8 mouse cellular contexts compared by ENCODE assay signal in genomic region chr11:50371399-50371841, GRCm38 (mm10). TPM values are rescaled to one million over a fixed set of nuclear protein-coding genes. Genes with fewer than 3 reads are reported as not detected.
DNase-seq lines count a peak whose midpoint lies in the region; ATAC-seq and TF ChIP-seq lines count a peak whose summit lies in the region.

No protein-coding gene starts in this region.

- ATAC-seq in intestine, postnatal 0 days: no peak
- peak; percentile 58; the same call in 1 of the 2 replicates for ATAC-seq in liver, embryonic 14.5 days (ENCODE audit: insufficient read depth)
- ATAC-seq in stomach, embryonic 16.5 days (ENCODE audit: insufficient read depth, low FRiP score): no peak

- H3K4me3 ChIP-seq in intestine, postnatal 0 days (ENCODE audit: low read depth, low read length): peak overlapping the region; percentile 36
- peak overlapping the region; percentile 49 to 52 for H3K4me3 ChIP-seq in liver, embryonic 14.5 days (ENCODE audit: insufficient read depth in 1 of 2, low read depth in 2 of 2, low read length in 2 of 2)
- peak overlapping the region; percentile 52 for H3K4me3 ChIP-seq in stomach, embryonic 16.5 days (replicated peaks; ENCODE audit: low read length)

- H3K4me1 ChIP-seq in intestine, postnatal 0 days (replicated peaks; ENCODE audit: control insufficient read depth, insufficient read depth, low read length): no peaks in the 10 kb centered on the region
- peaks cover 5 to 13% of the 10 kb centered on the region in 2 experiments for H3K4me1 ChIP-seq in liver, embryonic 14.5 days (replicated peaks; ENCODE audit: control insufficient read depth in 2 of 2, insufficient read depth in 2 of 2, low read length in 1 of 2)
- peaks cover 5% of the 10 kb centered on the region for H3K4me1 ChIP-seq in stomach, embryonic 16.5 days (ENCODE audit: control insufficient read depth, insufficient read depth, low read length)

- H3K27ac ChIP-seq in intestine, postnatal 0 days (ENCODE audit: low read depth, low read length): no peak overlapping the region
- H3K27ac ChIP-seq in liver, embryonic 14.5 days: no peak overlapping the region
- H3K27ac ChIP-seq in stomach, embryonic 16.5 days (ENCODE audit: low read length): no peak overlapping the region; the same call in 1 of the 2 replicates

- no peak for TF ChIP-seq EP300 in liver, embryonic 14.5 days (IDR thresholded peaks at IDR 0.05; ENCODE audit: low read depth)

- H3K36me3 ChIP-seq in intestine, postnatal 0 days (ENCODE audit: control insufficient read depth, insufficient read depth): no peaks in the 10 kb centered on the region
- H3K36me3 ChIP-seq in liver, embryonic 14.5 days (replicated peaks; ENCODE audit: control insufficient read depth, insufficient read depth, low read depth): no peaks in the 10 kb centered on the region
- H3K36me3 ChIP-seq in stomach, embryonic 16.5 days (ENCODE audit: control insufficient read depth, insufficient read depth, low read length): no peaks in the 10 kb centered on the region

- peak; percentile 74 for TF ChIP-seq CTCF in intestine, postnatal 0 days (IDR thresholded peaks at IDR 0.05; ENCODE audit: low read depth)
- TF ChIP-seq CTCF in liver, embryonic 14.5 days (IDR thresholded peaks at IDR 0.05; ENCODE audit: low read depth): peak; percentile 72

- no peaks in the 10 kb centered on the region for H3K27me3 ChIP-seq in intestine, postnatal 0 days (replicated peaks; ENCODE audit: control insufficient read depth, insufficient read depth, low read length)
- no peaks in the 10 kb centered on the region for H3K27me3 ChIP-seq in liver, embryonic 14.5 days (ENCODE audit: control insufficient read depth, insufficient read depth, low read length)
- no peaks in the 10 kb centered on the region for H3K27me3 ChIP-seq in stomach, embryonic 16.5 days (ENCODE audit: control insufficient read depth, insufficient read depth, low read length)

- no peaks in the 10 kb centered on the region for H3K9me3 ChIP-seq in intestine, postnatal 0 days (ENCODE audit: control insufficient read depth)
- no peaks in the 10 kb centered on the region for H3K9me3 ChIP-seq in liver, embryonic 14.5 days (ENCODE audit: control insufficient read depth, low read length)
- H3K9me3 ChIP-seq in stomach, embryonic 16.5 days (replicated peaks; ENCODE audit: control insufficient read depth, low read length): no peaks in the 10 kb centered on the region

- H3K9ac ChIP-seq in intestine, postnatal 0 days (ENCODE audit: low read depth, low read length): peak overlapping the region; percentile 42; the same call in 1 of the 2 replicates
- peak overlapping the region; percentile 59 for H3K9ac ChIP-seq in liver, embryonic 14.5 days (replicated peaks)
- peak overlapping the region; percentile 84 for H3K9ac ChIP-seq in stomach, embryonic 16.5 days (ENCODE audit: low read length)

- DNase-seq in 3T3-L1 (ENCODE audit: low read depth, low spot score): peak; percentile 52
- DNase-seq in T-cell, adult 2 months (ENCODE audit: low spot score): peak; percentile 62
- DNase-seq in cerebellum, postnatal 36 days: peak; percentile 75 to 77
- DNase-seq in gastrocnemius, postnatal 10 days: peak; percentile 61
- peak; percentile 38 to 46 (median 40) for DNase-seq in liver, embryonic 14.5 days (ENCODE audit: low read depth in 3 of 3, low spot score in 3 of 3)
- DNase-seq in natural killer cell, adult 2 months (ENCODE audit: low spot score in 2 of 2): peak; percentile 59 to 66

- H3K4me2 ChIP-seq in intestine, postnatal 0 days (replicated peaks; ENCODE audit: low read depth): peak overlapping the region; percentile 75
- peak overlapping the region; percentile 80 for H3K4me2 ChIP-seq in liver, embryonic 14.5 days (ENCODE audit: low read depth)
- peak overlapping the region; percentile 86 for H3K4me2 ChIP-seq in stomach, embryonic 16.5 days (ENCODE audit: low read depth, low read length)

- WGBS in intestine, postnatal 0 days: 3% methylated on average over 18 of the region's 18 CpGs
- 2% methylated on average over 18 of the region's 18 CpGs for WGBS in liver, embryonic 14.5 days (ENCODE audit: insufficient replicate concordance)
- WGBS in stomach, embryonic 16.5 days: 2% methylated on average over 18 of the region's 18 CpGs

RNA-seq across cellular contexts. Expression of gene Hnrnph1, which starts 5.4 kb away (rescaled TPM):
- 100 to 1,000 TPM; 123 to 164 TPM for total RNA-seq in gastrocnemius, postnatal 10 days (2021)
- polyA plus RNA-seq in intestine, postnatal 0 days (2015; fragmentation: Nextera tagmentation; extraction: Ambion mirVana): 111 and 112 TPM in 2 replicates
- polyA plus RNA-seq in liver, embryonic 14.5 days (2012; rRNA removed): 163 and 200 TPM in 2 replicates
- polyA plus RNA-seq in liver, embryonic 14.5 days (2014; fragmentation: Nextera tagmentation; extraction: Ambion mirVana): 101 and 120 TPM in 2 replicates
- polyA plus RNA-seq in stomach, embryonic 16.5 days (2015; fragmentation: Nextera tagmentation; extraction: Ambion mirVana): 346 and 352 TPM in 2 replicates

RNA-seq across cellular contexts. Expression of gene Cby3, which starts 17.2 kb away (rescaled TPM):
- total RNA-seq in gastrocnemius, postnatal 10 days (2021): not detected
- polyA plus RNA-seq in intestine, postnatal 0 days (2015; fragmentation: Nextera tagmentation; extraction: Ambion mirVana): 0.17 and 0.30 TPM in 2 replicates
- 0.08 TPM in 1 of 2 replicates, not detected in the other for polyA plus RNA-seq in liver, embryonic 14.5 days (2012; rRNA removed)
- polyA plus RNA-seq in liver, embryonic 14.5 days (2014; fragmentation: Nextera tagmentation; extraction: Ambion mirVana): not detected in 2 replicates
- polyA plus RNA-seq in stomach, embryonic 16.5 days (2015; fragmentation: Nextera tagmentation; extraction: Ambion mirVana): 0.19 and 0.46 TPM in 2 replicates

RNA-seq across cellular contexts. Expression of gene Canx, which starts 45.9 kb away (rescaled TPM):
- total RNA-seq in gastrocnemius, postnatal 10 days (2021): 100 to 1,000 TPM; 146 to 173 TPM
- polyA plus RNA-seq in intestine, postnatal 0 days (2015; fragmentation: Nextera tagmentation; extraction: Ambion mirVana): 181 and 187 TPM in 2 replicates
- polyA plus RNA-seq in liver, embryonic 14.5 days (2012; rRNA removed): 55.3 and 91.6 TPM in 2 replicates
- polyA plus RNA-seq in liver, embryonic 14.5 days (2014; fragmentation: Nextera tagmentation; extraction: Ambion mirVana): 136 and 143 TPM in 2 replicates
- 341 and 342 TPM in 2 replicates for polyA plus RNA-seq in stomach, embryonic 16.5 days (2015; fragmentation: Nextera tagmentation; extraction: Ambion mirVana)

RNA-seq across cellular contexts. Expression of gene Rufy1, which starts 59.5 kb away (rescaled TPM):
- 10 to 100 TPM; 21.1 to 21.7 TPM for total RNA-seq in gastrocnemius, postnatal 10 days (2021)
- 19.1 and 21.1 TPM in 2 replicates for polyA plus RNA-seq in intestine, postnatal 0 days (2015; fragmentation: Nextera tagmentation; extraction: Ambion mirVana)
- 3.5 and 5.1 TPM in 2 replicates for polyA plus RNA-seq in liver, embryonic 14.5 days (2012; rRNA removed)
- polyA plus RNA-seq in liver, embryonic 14.5 days (2014; fragmentation: Nextera tagmentation; extraction: Ambion mirVana): 7.1 and 8.9 TPM in 2 replicates
- 19.5 and 20.2 TPM in 2 replicates for polyA plus RNA-seq in stomach, embryonic 16.5 days (2015; fragmentation: Nextera tagmentation; extraction: Ambion mirVana)
